ENCODE assay signal across 8 mouse cellular contexts in genomic region chr2:145233547-145234398, GRCm38 (mm10).
DNase-seq lines count a peak whose midpoint lies in the region; ATAC-seq and TF ChIP-seq lines count a peak whose summit lies in the region.

No protein-coding gene starts in this region.

- TF ChIP-seq CTCF in left cerebral cortex, adult 2 months (IDR thresholded peaks at IDR 0.05) = no peak

- H3K4me2 ChIP-seq in hindbrain, embryonic 13.5 days = no peak overlapping the region
- no peak overlapping the region for H3K4me2 ChIP-seq in hindbrain, embryonic 12.5 days (replicated peaks)

- H3K27ac ChIP-seq in hindbrain, embryonic 13.5 days = 0 out of 2 replicates have a peak overlapping the region, but pooled peaks have one; percentile 48
- H3K27ac ChIP-seq in hindbrain, embryonic 12.5 days = no peak overlapping the region
- no peak overlapping the region; the same call in none of the 2 replicates for H3K27ac ChIP-seq in left cerebral cortex, adult 2 months

- intact Hi-C loops in left cerebral cortex, adult 2 months (cut with DNase I) = no loop called here

- WGBS in hindbrain, embryonic 13.5 days = 78% methylated on average over 7 of the region's 7 CpGs
- 72% methylated on average over 7 of the region's 7 CpGs for WGBS in hindbrain, embryonic 12.5 days

- no peaks in the 10 kb centered on the region for H3K36me3 ChIP-seq in hindbrain, embryonic 13.5 days
- H3K36me3 ChIP-seq in hindbrain, embryonic 12.5 days = no peaks in the 10 kb centered on the region

- no peaks in the 10 kb centered on the region for H3K9me3 ChIP-seq in hindbrain, embryonic 13.5 days
- no peaks in the 10 kb centered on the region for H3K9me3 ChIP-seq in hindbrain, embryonic 12.5 days (replicated peaks)

- peak; percentile 70 for DNase-seq in adrenal gland, postnatal 10 days
- peak; percentile 28 to 45 for DNase-seq in gastrocnemius, adult 8-10 months (ENCODE audit: low spot score in 2 of 2)
- peak; percentile 33 to 35 for DNase-seq in left cerebral cortex, adult 2 months (ENCODE audit: extremely low spot score in 1 of 2, low spot score in 2 of 2)
- peak; percentile 84 for DNase-seq in lung, postnatal 36 days
- DNase-seq in thymus, postnatal 25 days = peak; percentile 25

- H3K27me3 ChIP-seq in hindbrain, embryonic 13.5 days = no peaks in the 10 kb centered on the region
- H3K27me3 ChIP-seq in hindbrain, embryonic 12.5 days = no peaks in the 10 kb centered on the region

- ATAC-seq in hindbrain, embryonic 13.5 days (ENCODE audit: low FRiP score) = no peak
- no peak for ATAC-seq in hindbrain, embryonic 12.5 days (ENCODE audit: low FRiP score)
- ATAC-seq in inflammation-experienced regulatory T-cells, adult 6 months = peak; percentile 90

- no peak overlapping the region for H3K4me3 ChIP-seq in hindbrain, embryonic 13.5 days
- no peak overlapping the region for H3K4me3 ChIP-seq in hindbrain, embryonic 12.5 days
- H3K4me3 ChIP-seq in left cerebral cortex, adult 2 months = no peak overlapping the region

- H3K4me1 ChIP-seq in hindbrain, embryonic 13.5 days (replicated peaks) = peaks cover 6% of the 10 kb centered on the region; the same call in 1 of the 2 replicates
- peaks cover 7% of the 10 kb centered on the region; the same call in 1 of the 2 replicates for H3K4me1 ChIP-seq in hindbrain, embryonic 12.5 days

- no peak overlapping the region for H3K9ac ChIP-seq in hindbrain, embryonic 13.5 days
- no peak overlapping the region for H3K9ac ChIP-seq in hindbrain, embryonic 12.5 days

Comparison
In these comparisons a context has a peak if more than half of its experiments do, and no peak if none do; other contexts are left out.
1. DNase-seq: peak in every context shown above with its lines; median percentile 84 in lung, postnatal 36 days; 70 in adrenal gland, postnatal 10 days; 36 in gastrocnemius, adult 8-10 months; 34 in left cerebral cortex, adult 2 months; 25 in thymus, postnatal 25 days.